Mouse (Mus musculus) heart, postnatal 0 days (tissue): ENCODE data around the gene AC109138.7.

Experiments
- CTCF ChIP-seq: IDR thresholded peaks from 2 replicates; pipeline ENCODE4 v1.5.1; 2016; ENCODE audit warnings: antibody characterized with exemption, control low read depth, low read depth
- EP300 ChIP-seq: IDR thresholded peaks from 2 replicates; pipeline ENCODE4 v1.6.1; 2016; ENCODE audit warnings: antibody characterized with exemption, low read depth

- TF ChIP-seq EP300 (no peak), CTCF (no peak)
These were observed 15.4 kb downstream of the AC109138.7 start for GRCm38 (mm10) chr19:4229451-4230076.
